Mouse (Mus musculus) testis, adult 2 months (tissue): ENCODE measurements at regions not wholly inside any gene's neighbourhood (a gene's known extent, or its start where the extent isn't known, plus 50 kb on each side); places are given as distances from the start of the nearest gene placed in this dataset.

ENCODE experiments used
- CTCF ChIP-seq: fragments of 200-500 bp; IDR thresholded peaks from 2 replicates; pipeline ENCODE4 v1.5.1; 2012; ENCODE audit warnings: low read depth, mild to moderate bottlenecking, inconsistent platforms, low read length, moderate library complexity; ENCODE audit not compliant: control insufficient read depth, insufficient read depth, insufficient replicate concordance
- POLR2A ChIP-seq: fragments of 200-500 bp; IDR thresholded peaks from 2 replicates; pipeline ENCODE4 v1.6.1; 2012; ENCODE audit warnings: low read depth, mild to moderate bottlenecking, inconsistent platforms, low read length, moderate library complexity; ENCODE audit not compliant: control insufficient read depth

GRCm38 (mm10) chr6:84366365-84366764 is 227.3 kb downstream of the Cyp26b1 start:
- TF ChIP-seq CTCF (no peak), POLR2A (no peak)
